Mouse (Mus musculus) hindbrain, embryonic 10.5 days (tissue): ENCODE measurements around the gene Nit2. TPM values are rescaled to one million over a fixed set of nuclear protein-coding genes. Genes with fewer than 3 reads are reported as not detected.
"Not testable (repeated sequence)": the region's sequence is repeated elsewhere in the genome, so short reads cannot be mapped to it uniquely, and the experiment has no call there.

Source experiments
- DNase-seq: peaks from one replicate; pipeline ENCODE4 v3.0.0-alpha.2; 2017; ENCODE audit warnings: low spot score
- H3K27ac ChIP-seq: fragments of 300-500 bp; sonication (generic); 2 replicates; pipeline ENCODE4 v1.5.1; 2016; ENCODE audit warnings: mild to moderate bottlenecking, moderate library complexity
- H3K27me3 ChIP-seq: fragments of 300-500 bp; sonication (generic); 2 replicates; pipeline ENCODE4 v1.6.1; 2016; ENCODE audit warnings: mild to moderate bottlenecking; ENCODE audit not compliant: poor library complexity, insufficient read depth, severe bottlenecking
- H3K36me3 ChIP-seq: fragments of 300-500 bp; sonication (generic); 2 replicates; pipeline ENCODE4 v1.6.1; 2016; ENCODE audit warnings: mild to moderate bottlenecking, moderate library complexity
- H3K4me1 ChIP-seq: fragments of 300-500 bp; sonication (generic); replicated peaks from 2 replicates; pipeline ENCODE4 v1.6.1; 2016; ENCODE audit warnings: mild to moderate bottlenecking
- H3K4me3 ChIP-seq: fragments of 300-500 bp; sonication (generic); 2 replicates; pipeline ENCODE4 v1.5.1; 2016; ENCODE audit warnings: mild to moderate bottlenecking, moderate library complexity
- H3K9me3 ChIP-seq: fragments of 300-500 bp; sonication (generic); 2 replicates; pipeline ENCODE4 v1.6.1; 2016; ENCODE audit warnings: mild to moderate bottlenecking, moderate library complexity
- WGBS: fragments of 180-500 bp; shearing (Covaris S2); methylation state at CpG from one replicate; pipeline ENCODE4 v1.1.7; 2016; 5-methylcytosine and 5-hydroxymethylcytosine counted together
- polyA plus RNA-seq: library from polyadenylated mRNA; unstranded; fragments of >200 nt; fragmentation: Nextera tagmentation; extraction: Ambion mirVana; gene quantifications from 2 replicates; pipeline ENCODE4 v1.2.1, GENCODE M21; 2016

The Nit2 gene
- polyA plus RNA-seq, 1 experiment from 2014 or later = 45.6 TPM

GRCm38 (mm10) chr16:57177254-57177653, 10.1 kb upstream of the Nit2 start:
- no peak overlapping the region for H3K27ac ChIP-seq
- DNase-seq = no peak
- H3K27me3 ChIP-seq = no peaks in the 10 kb centered on the region
- peaks cover 46% of the 10 kb centered on the region for H3K36me3 ChIP-seq
- WGBS = 55% methylated on average over 2 of the region's 2 CpGs
- H3K4me3 ChIP-seq = no peak overlapping the region
- H3K4me1 ChIP-seq = peaks cover 3% of the 10 kb centered on the region; the same call in 1 of the 2 replicates
- H3K9me3 ChIP-seq = no peaks in the 10 kb centered on the region

- H3K36me3 ChIP-seq = peaks cover 39% of the 10 kb centered on the region
- no peak overlapping the region for H3K4me3 ChIP-seq
- WGBS = 92% methylated on average over 7 of the region's 7 CpGs
- no peaks in the 10 kb centered on the region for H3K27me3 ChIP-seq
- no peaks in the 10 kb centered on the region for H3K9me3 ChIP-seq
- peaks cover 3% of the 10 kb centered on the region; the same call in 1 of the 2 replicates for H3K4me1 ChIP-seq
- no peak overlapping the region for H3K27ac ChIP-seq
- no peak for DNase-seq
Observed at GRCm38 (mm10) chr16:57176276-57176675, 9.1 kb upstream of the Nit2 start.

DNA sequence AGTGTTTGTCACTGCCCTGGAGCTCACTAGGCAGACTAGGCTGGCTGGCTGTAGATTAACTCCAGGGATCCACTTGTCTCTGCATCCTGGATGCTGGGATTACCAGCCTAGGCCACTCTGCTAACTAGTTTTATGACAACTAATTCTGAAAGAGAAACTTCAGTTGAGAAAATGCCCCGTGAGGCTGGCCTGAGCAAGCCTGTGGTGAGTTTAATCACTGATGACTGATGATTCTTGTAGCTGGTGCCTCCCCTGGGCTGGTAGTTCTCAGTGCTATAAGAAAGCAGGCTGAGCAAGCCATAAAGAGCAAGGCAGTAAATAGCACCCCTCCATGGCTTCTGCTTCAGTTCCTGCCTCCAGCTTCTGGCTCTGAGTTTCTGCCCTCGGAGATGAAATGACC, 8.6 kb upstream of the Nit2 start:
- Histone ChIP-seq H3K4me3 (no peak overlapping the region), H3K27ac (no peak overlapping the region), H3K36me3 (peaks cover 38% of the 10 kb centered on the region), H3K27me3 (no peaks in the 10 kb centered on the region), H3K4me1 (peaks cover 3% of the 10 kb centered on the region; the same call in 1 of the 2 replicates), H3K9me3 (no peaks in the 10 kb centered on the region)
- WGBS = 70% methylated on average over 2 of the region's 2 CpGs
- DNase-seq = no peak

DNA sequence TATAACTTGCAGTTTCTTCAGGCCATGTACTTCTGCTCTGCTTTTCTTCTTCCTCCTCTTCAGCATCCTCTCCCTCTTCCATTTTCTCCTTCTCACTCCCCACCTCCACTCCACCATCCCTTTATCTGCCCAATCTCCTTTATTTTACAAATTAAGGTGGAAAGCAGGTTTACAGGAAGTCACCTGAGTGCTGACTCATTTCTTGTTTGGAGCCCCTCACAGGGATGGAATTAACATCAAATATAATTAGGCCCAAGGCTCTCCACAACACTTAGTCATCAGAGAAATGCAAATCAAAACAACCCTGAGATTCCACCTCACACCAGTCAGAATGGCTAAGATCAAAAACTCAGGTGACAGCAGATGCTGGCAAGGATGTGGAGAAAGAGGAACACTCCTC, 7.3 kb upstream of the Nit2 start:
- H3K4me1 ChIP-seq, H3K4me3 ChIP-seq, H3K27me3 ChIP-seq, H3K27ac ChIP-seq, H3K9me3 ChIP-seq, DNase-seq: not testable (repeated sequence)
- H3K36me3 ChIP-seq = peaks cover 34% of the 10 kb centered on the region

- Histone ChIP-seq H3K9me3 (no peaks in the 10 kb centered on the region), H3K4me1 (peaks cover 21% of the 10 kb centered on the region), H3K4me3 (no peak overlapping the region), H3K27me3 (no peaks in the 10 kb centered on the region), H3K27ac (no peak overlapping the region), H3K36me3 (peaks cover 23% of the 10 kb centered on the region)
- no peak for DNase-seq
- 94% methylated on average over 6 of the region's 6 CpGs for WGBS
Observed at GRCm38 (mm10) chr16:57171570-57171969, 4.4 kb upstream of the Nit2 start.

DNA sequence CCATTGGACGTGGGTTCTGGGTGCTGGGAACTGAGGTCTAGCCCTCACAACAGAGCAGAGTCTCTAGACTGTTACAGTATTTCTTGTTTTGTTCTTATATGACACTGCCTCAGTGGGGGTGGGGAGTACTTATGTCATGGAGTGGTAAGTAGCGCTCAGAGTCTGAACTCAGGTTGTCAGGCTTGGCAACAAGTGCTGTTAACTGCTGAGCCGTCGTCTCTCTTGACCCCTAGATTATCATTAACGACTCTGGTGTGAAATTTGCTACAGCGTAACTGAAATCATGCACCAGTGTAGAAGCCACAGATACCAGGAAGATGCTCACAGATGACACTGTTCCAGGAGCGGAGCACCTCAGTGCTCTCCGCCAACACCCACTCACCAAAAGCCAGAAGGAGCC, 4.0 kb upstream of the Nit2 start:
- no peak for DNase-seq
- Histone ChIP-seq H3K27me3 (no peaks in the 10 kb centered on the region), H3K4me1 (peaks cover 21% of the 10 kb centered on the region), H3K4me3 (no peak overlapping the region), H3K36me3 (peaks cover 19% of the 10 kb centered on the region), H3K27ac (no peak overlapping the region), H3K9me3 (no peaks in the 10 kb centered on the region)
- 90% methylated on average over 8 of the region's 8 CpGs for WGBS

GRCm38 (mm10) chr16:57168236-57168635, 1.1 kb upstream of the Nit2 start:
- Histone ChIP-seq H3K27me3 (no peaks in the 10 kb centered on the region), H3K4me3 (no peak overlapping the region), H3K4me1 (peaks cover 18% of the 10 kb centered on the region), H3K36me3 (peaks cover 15% of the 10 kb centered on the region), H3K9me3 (no peaks in the 10 kb centered on the region), H3K27ac (peak overlapping the region; percentile 59; the same call in 1 of the 2 replicates)
- WGBS = 43% methylated on average over 4 of the region's 4 CpGs
- DNase-seq = peak; percentile 39

DNA sequence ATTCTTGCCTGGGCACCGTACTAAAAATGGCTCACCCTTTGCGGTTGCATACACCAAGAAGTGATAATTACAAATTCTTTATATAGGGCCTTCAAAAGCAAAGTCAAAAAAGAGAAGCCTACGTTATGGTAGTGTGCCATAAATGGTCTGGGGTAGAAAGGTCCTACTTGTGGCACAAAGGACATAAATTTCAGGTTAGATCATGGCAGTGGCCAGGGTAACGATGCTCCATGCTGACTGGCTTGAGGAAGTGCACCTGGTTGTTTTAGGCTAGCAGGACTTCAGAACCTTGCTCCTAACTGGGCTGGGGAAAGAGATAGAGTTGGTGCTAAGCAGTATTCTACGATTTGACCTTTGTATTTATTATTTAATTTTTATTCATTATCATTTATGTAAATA, 372 bp upstream of the Nit2 start:
- Histone ChIP-seq H3K4me3 (peak overlapping the region; percentile 68), H3K36me3 (peaks cover 18% of the 10 kb centered on the region), H3K4me1 (peaks cover 18% of the 10 kb centered on the region), H3K27me3 (no peaks in the 10 kb centered on the region), H3K9me3 (no peaks in the 10 kb centered on the region), H3K27ac (peak overlapping the region; percentile 89)
- DNase-seq = no peak
- 41% methylated on average over 5 of the region's 5 CpGs for WGBS

DNA sequence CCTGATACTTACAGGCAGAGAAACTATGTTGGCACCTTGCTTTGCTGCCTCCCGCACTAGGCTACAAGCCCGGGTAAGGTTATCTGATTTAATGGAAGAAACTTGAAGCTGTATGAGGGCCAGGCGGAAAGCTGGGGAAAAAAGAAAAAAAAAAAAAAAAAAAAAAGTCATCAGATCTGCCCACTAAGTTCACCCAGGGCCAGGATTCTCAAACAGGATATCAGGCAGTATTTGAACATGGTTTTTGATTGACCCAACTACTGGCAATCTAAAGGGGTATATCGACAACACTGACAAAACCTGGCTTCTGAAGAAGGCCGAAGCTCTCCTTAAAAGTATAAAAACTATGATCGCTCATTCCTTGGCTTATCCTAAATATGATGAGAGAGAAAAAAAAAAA, 1.1 kb downstream of the Nit2 start:
- Histone ChIP-seq H3K4me1 (peaks cover 18% of the 10 kb centered on the region), H3K36me3 (peaks cover 27% of the 10 kb centered on the region), H3K27me3 (no peaks in the 10 kb centered on the region), H3K9me3 (no peaks in the 10 kb centered on the region), H3K27ac (no peak overlapping the region), H3K4me3 (peak overlapping the region; percentile 68)
- no peak for DNase-seq
- WGBS = 89% methylated on average over 6 of the region's 6 CpGs

GRCm38 (mm10) chr16:57165157-57165556, 2.0 kb downstream of the Nit2 start:
- no peak for DNase-seq
- Histone ChIP-seq H3K36me3 (peaks cover 30% of the 10 kb centered on the region), H3K27ac (no peak overlapping the region), H3K9me3 (no peaks in the 10 kb centered on the region), H3K4me1 (peaks cover 18% of the 10 kb centered on the region), H3K27me3 (no peaks in the 10 kb centered on the region), H3K4me3 (no peak overlapping the region)
- 95% methylated on average over 5 of the region's 5 CpGs for WGBS

- H3K36me3 ChIP-seq = peaks cover 41% of the 10 kb centered on the region
- 95% methylated on average over 1 of the region's 1 CpGs for WGBS
Observed at GRCm38 (mm10) chr16:57163694-57164093, 3.4 kb downstream of the Nit2 start.

GRCm38 (mm10) chr16:57162841-57163240, 4.3 kb downstream of the Nit2 start:
- peaks cover 7% of the 10 kb centered on the region for H3K4me1 ChIP-seq
- H3K27me3 ChIP-seq = no peaks in the 10 kb centered on the region
- no peaks in the 10 kb centered on the region for H3K9me3 ChIP-seq
- DNase-seq = no peak
- 88% methylated on average over 5 of the region's 5 CpGs for WGBS
- H3K36me3 ChIP-seq = peaks cover 50% of the 10 kb centered on the region
- no peak overlapping the region for H3K27ac ChIP-seq
- no peak overlapping the region for H3K4me3 ChIP-seq

More at GRCm38 (mm10) chr16:57163694-57164093, 3.4 kb downstream of the Nit2 start:
- peaks cover 15% of the 10 kb centered on the region for H3K4me1 ChIP-seq
- no peak for DNase-seq
- H3K9me3 ChIP-seq = no peaks in the 10 kb centered on the region
- H3K27ac ChIP-seq = no peak overlapping the region
- no peak overlapping the region for H3K4me3 ChIP-seq
- H3K27me3 ChIP-seq = no peaks in the 10 kb centered on the region

DNA sequence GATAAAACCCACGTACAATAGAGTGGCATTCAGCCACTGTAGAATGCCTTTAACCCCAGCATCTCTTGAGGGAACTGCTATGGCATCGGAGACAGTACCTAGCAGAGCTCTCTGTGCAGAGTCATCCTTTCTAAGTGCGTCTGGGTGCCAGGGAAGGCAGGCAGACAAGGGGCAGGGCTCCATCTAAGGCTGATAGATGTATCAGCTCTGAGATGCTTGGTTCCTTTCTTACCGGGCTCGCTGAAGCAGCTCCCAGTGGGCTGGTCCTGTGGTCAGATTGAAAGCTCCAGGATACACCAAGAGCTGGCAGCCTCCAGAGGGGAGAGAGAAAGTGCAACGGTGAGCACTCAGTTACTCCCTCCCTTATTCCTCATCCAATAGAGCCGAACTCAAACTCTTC, 7.3 kb downstream of the Nit2 start:
- Histone ChIP-seq H3K9me3 (no peaks in the 10 kb centered on the region), H3K4me1 (no peaks in the 10 kb centered on the region), H3K4me3 (no peak overlapping the region), H3K27me3 (no peaks in the 10 kb centered on the region), H3K36me3 (peaks cover 79% of the 10 kb centered on the region), H3K27ac (no peak overlapping the region)
- WGBS = 66% methylated on average over 7 of the region's 7 CpGs
- DNase-seq = no peak

DNA sequence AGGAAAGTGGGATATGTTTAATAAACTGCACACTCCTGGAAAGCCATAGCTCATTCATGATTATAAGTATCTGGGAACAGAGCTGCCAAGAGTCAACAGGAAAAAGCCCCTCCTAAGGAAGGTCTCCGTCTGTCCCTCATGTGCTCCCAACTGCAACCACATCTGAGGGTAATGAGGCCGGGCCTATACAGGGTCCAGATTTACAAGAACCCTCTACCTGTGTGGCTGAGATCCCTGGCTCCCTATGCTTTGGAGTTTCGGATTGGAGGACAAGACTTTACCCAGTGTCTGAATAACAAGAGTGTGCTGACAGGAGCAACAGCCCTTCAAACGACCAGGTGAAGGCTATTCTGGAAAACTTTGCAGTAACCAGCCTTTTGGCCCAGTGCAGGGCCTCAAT, 9.4 kb downstream of the Nit2 start:
- DNase-seq = no peak
- Histone ChIP-seq H3K36me3 (peaks cover 93% of the 10 kb centered on the region), H3K27ac (no peak overlapping the region), H3K9me3 (no peaks in the 10 kb centered on the region), H3K27me3 (no peaks in the 10 kb centered on the region), H3K4me3 (no peak overlapping the region), H3K4me1 (no peaks in the 10 kb centered on the region)
- 84% methylated on average over 4 of the region's 4 CpGs for WGBS
